Mouse (Mus musculus) embryonic facial prominence, embryonic 11.5 days (tissue): Measurements from ENCODE around the gene Nkd2. TPM values are rescaled to one million over a fixed set of nuclear protein-coding genes. Genes with fewer than 3 reads are reported as not detected.
A peak's percentile ranks its signal among the peaks of the same experiment; 100 is the strongest.

Source experiments
- ATAC-seq: fragments of 200-750 bp; cut with Nextera tagmentation; replicated peaks from 2 replicates; pipeline ENCODE4 v1.8.0; 2017; ENCODE audit warnings: low read depth; ENCODE audit not compliant: insufficient number of reproducible peaks, low FRiP score, low TSS enrichment
- DNase-seq: peaks from one replicate; pipeline ENCODE4 v3.0.0-alpha.2; 2015; ENCODE audit warnings: low spot score
- H3K27ac ChIP-seq: fragments of 300-500 bp; sonication (generic); replicated peaks from 2 replicates; pipeline ENCODE4 v1.5.1; 2014; ENCODE audit warnings: mild to moderate bottlenecking, low read depth, low read length, control low read depth
- H3K27me3 ChIP-seq: fragments of 300-500 bp; sonication (generic); 2 replicates; pipeline ENCODE4 v1.6.1; 2014; ENCODE audit warnings: mild to moderate bottlenecking, low read length, moderate library complexity, mixed read lengths; ENCODE audit not compliant: control insufficient read depth, insufficient read depth
- H3K36me3 ChIP-seq: fragments of 300-500 bp; sonication (generic); replicated peaks from 2 replicates; pipeline ENCODE4 v1.6.1; 2014; ENCODE audit warnings: low read depth, mild to moderate bottlenecking, low read length, moderate library complexity, mixed read lengths; ENCODE audit not compliant: control insufficient read depth, insufficient read depth
- H3K4me1 ChIP-seq: fragments of 300-500 bp; sonication (generic); 2 replicates; pipeline ENCODE4 v1.6.1; 2014; ENCODE audit warnings: low read length, mixed read lengths; ENCODE audit not compliant: control insufficient read depth, insufficient read depth
- H3K4me2 ChIP-seq: fragments of 300-500 bp; sonication (generic); 2 replicates; pipeline ENCODE4 v1.6.1; 2014; ENCODE audit warnings: low read depth, mild to moderate bottlenecking, control low read depth, low read length, moderate library complexity
- H3K4me3 ChIP-seq: fragments of 300-500 bp; sonication (generic); 2 replicates; pipeline ENCODE4 v1.5.1; 2014; ENCODE audit warnings: low read depth, low read length, control low read depth
- H3K9ac ChIP-seq: fragments of 300-500 bp; sonication (generic); replicated peaks from 2 replicates; pipeline ENCODE4 v1.6.1; 2014; ENCODE audit warnings: mild to moderate bottlenecking, control low read depth, low read length
- H3K9me3 ChIP-seq: fragments of 300-500 bp; sonication (generic); replicated peaks from 2 replicates; pipeline ENCODE4 v1.6.1; 2016; ENCODE audit warnings: mild to moderate bottlenecking, low read length, inconsistent platforms, mixed read lengths; ENCODE audit not compliant: control insufficient read depth
- WGBS: fragments of 180-500 bp; shearing (Covaris S2); extraction: QIAGEN DNeasy Blood & Tissue Kit; methylation state at CpG from one replicate; pipeline ENCODE4 v1.1.7; 2014; 5-methylcytosine and 5-hydroxymethylcytosine counted together
- polyA plus RNA-seq: library from polyadenylated mRNA; unstranded; fragments of >200 nt; fragmentation: Nextera tagmentation; extraction: Ambion mirVana; gene quantifications from 2 replicates; pipeline ENCODE4 v1.2.1, GENCODE M21; 2014

The Nkd2 gene
- polyA plus RNA-seq = 20.1 and 20.2 TPM in 2 replicates

- WGBS = under 1% methylated on average over 38 of the region's 38 CpGs
- peak; percentile 77 for ATAC-seq
- peak; percentile 94 for DNase-seq
Observed at GRCm38 (mm10) chr13:73847465-73847836, at the start of gene Nkd2. Gene Nkd2 (minus strand): TSS chr13:73847631.

DNA sequence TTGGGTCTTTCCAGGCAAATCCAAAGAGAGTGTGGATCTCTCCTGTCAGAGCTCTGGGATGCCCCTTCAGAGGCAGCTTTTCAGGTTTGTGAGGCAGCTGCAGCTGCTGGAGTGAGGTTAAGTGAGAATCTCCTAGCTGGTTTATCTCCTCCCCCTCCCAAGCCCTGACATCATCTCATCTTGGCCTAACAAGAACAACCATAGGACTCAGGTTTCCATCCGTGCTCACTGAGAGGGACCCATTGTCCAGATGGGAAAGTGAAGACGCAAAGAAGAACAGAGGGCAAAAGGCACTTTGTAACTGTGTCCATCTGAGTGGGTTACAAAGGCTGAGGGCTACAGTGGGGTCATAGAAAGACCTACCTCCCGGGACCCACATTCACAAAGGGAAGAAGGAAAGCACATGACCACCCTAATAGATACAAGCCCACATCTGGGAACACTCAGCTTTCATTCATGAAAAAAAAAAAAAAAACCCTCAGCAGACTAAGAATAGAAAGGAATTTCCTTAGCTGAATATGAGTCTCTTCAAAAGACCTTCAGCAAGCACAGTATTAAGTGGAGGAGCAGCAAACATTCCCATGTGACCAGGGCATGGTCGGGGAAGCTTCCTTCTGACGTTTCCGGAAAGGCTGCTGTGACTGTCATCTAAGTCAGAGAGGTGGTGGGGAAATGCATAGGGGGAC is 45.2 kb upstream of the Nkd2 start:
- peak; percentile 80 for DNase-seq
- Histone ChIP-seq H3K9me3 (no peaks in the 10 kb centered on the region), H3K27ac (no peak overlapping the region), H3K4me1 (no peaks in the 10 kb centered on the region), H3K9ac (no peak overlapping the region), H3K4me2 (no peak overlapping the region), H3K27me3 (no peaks in the 10 kb centered on the region), H3K36me3 (no peaks in the 10 kb centered on the region), H3K4me3 (no peak overlapping the region)
- peak; percentile 16; the same call in 1 of the 2 replicates for ATAC-seq
- WGBS = 22% methylated on average over 6 of the region's 6 CpGs

More at GRCm38 (mm10) chr13:73847465-73847836, at the start of gene Nkd2:
- Histone ChIP-seq H3K36me3 (no peaks in the 10 kb centered on the region), H3K4me3 (peak within 1 kb of the TSS; percentile 72), H3K27me3 (no peaks in the 10 kb centered on the region), H3K9ac (peak within 1 kb of the TSS; percentile 77), H3K9me3 (no peaks in the 10 kb centered on the region), H3K27ac (no peak within 1 kb of the TSS), H3K4me1 (no peaks in the 10 kb centered on the region), H3K4me2 (peak within 1 kb of the TSS; percentile 92)

- Histone ChIP-seq H3K9me3 (no peaks in the 10 kb centered on the region), H3K27me3 (no peaks in the 10 kb centered on the region), H3K4me2 (no peak overlapping the region), H3K4me3 (no peak overlapping the region), H3K4me1 (no peaks in the 10 kb centered on the region), H3K27ac (peak overlapping the region; percentile 4; the same call in 1 of the 2 replicates), H3K36me3 (no peaks in the 10 kb centered on the region), H3K9ac (no peak overlapping the region)
- WGBS = 25% methylated on average over 4 of the region's 4 CpGs
- peak; percentile 48; the same call in 1 of the 2 replicates for ATAC-seq
- DNase-seq = peak; percentile 82
Observed at GRCm38 (mm10) chr13:73887415-73887874, 40.0 kb upstream of the Nkd2 start.

GRCm38 (mm10) chr13:73886601-73887000 is 39.2 kb upstream of the Nkd2 start:
- Histone ChIP-seq H3K4me1 (no peaks in the 10 kb centered on the region), H3K4me3 (no peak overlapping the region), H3K4me2 (no peak overlapping the region), H3K9me3 (no peaks in the 10 kb centered on the region), H3K27ac (peak overlapping the region; percentile 4), H3K27me3 (no peaks in the 10 kb centered on the region), H3K36me3 (no peaks in the 10 kb centered on the region), H3K9ac (no peak overlapping the region)
- peak; percentile 63 for DNase-seq
- WGBS = 31% methylated on average over 5 of the region's 5 CpGs
- ATAC-seq = peak; percentile 42; the same call in 1 of the 2 replicates

DNA sequence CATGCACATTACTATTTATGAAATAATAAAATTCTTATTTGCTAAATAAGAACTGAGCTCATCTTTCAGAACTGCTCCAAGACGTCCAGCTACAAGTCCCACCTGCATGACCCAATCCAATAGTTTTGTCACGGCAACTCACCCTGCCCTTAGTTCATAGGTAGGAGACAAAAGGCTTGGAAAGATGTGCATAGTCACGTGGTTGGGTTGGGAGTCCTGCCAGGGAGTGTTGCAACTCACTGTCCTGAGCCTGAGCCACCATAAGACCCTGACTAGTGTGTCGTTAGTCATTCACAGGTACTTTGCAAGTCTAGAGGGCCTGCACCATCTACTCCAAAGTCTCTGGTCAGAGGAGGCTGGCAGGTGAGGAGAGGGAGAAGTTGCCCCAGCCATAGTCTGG is 38.6 kb upstream of the Nkd2 start:
- H3K4me3 ChIP-seq = no peak overlapping the region
- no peaks in the 10 kb centered on the region for H3K27me3 ChIP-seq
- H3K4me1 ChIP-seq = no peaks in the 10 kb centered on the region
- no peak overlapping the region for H3K27ac ChIP-seq
- H3K9ac ChIP-seq = no peak overlapping the region
- 64% methylated on average over 4 of the region's 4 CpGs for whole genome bisulfite sequencing
- DNase-seq (no peak), ATAC-seq (no peak; the same call in 1 of the 2 replicates)
- H3K36me3 ChIP-seq = no peaks in the 10 kb centered on the region
- H3K9me3 ChIP-seq = no peaks in the 10 kb centered on the region
- H3K4me2 ChIP-seq = no peak overlapping the region

DNA sequence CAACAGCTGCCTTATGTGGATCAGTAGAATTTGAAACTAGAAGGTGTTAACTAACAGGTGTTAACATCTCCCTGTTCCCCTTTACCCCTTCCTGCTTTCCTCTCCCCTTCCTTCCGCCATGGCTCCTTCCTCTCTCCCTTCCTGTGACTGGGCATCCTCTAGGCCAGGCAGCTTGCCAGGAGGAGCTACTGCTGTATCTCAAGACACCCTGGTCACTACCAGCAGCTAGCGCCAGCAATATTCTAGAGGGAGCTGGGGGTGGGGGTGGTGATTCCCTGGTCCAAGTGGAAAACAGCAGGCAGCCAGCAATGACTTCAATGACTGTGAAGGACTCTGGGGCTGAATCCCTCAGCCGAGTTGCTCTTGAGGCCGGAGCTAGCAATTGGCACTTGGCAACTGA is 38.2 kb upstream of the Nkd2 start:
- no peaks in the 10 kb centered on the region for H3K4me1 ChIP-seq
- no peak overlapping the region for H3K4me2 ChIP-seq
- H3K9ac ChIP-seq = no peak overlapping the region
- no peaks in the 10 kb centered on the region for H3K9me3 ChIP-seq
- no peak for DNase-seq
- H3K27ac ChIP-seq = no peak overlapping the region
- H3K36me3 ChIP-seq = no peaks in the 10 kb centered on the region
- WGBS = 87% methylated on average over 4 of the region's 4 CpGs
- no peak overlapping the region for H3K4me3 ChIP-seq
- no peaks in the 10 kb centered on the region for H3K27me3 ChIP-seq
- no peak for ATAC-seq

- ATAC-seq = no peak
- Histone ChIP-seq H3K36me3 (no peaks in the 10 kb centered on the region), H3K4me3 (no peak overlapping the region), H3K4me2 (no peak overlapping the region), H3K27me3 (no peaks in the 10 kb centered on the region), H3K9me3 (peaks cover 3% of the 10 kb centered on the region), H3K27ac (no peak overlapping the region), H3K9ac (no peak overlapping the region), H3K4me1 (no peaks in the 10 kb centered on the region)
- DNase-seq = no peak
- WGBS = 55% methylated on average over 8 of the region's 8 CpGs
Observed at GRCm38 (mm10) chr13:73881347-73881746, 33.9 kb upstream of the Nkd2 start.

- Histone ChIP-seq H3K4me1 (no peaks in the 10 kb centered on the region), H3K9me3 (peaks cover 3% of the 10 kb centered on the region), H3K9ac (no peak overlapping the region), H3K36me3 (no peaks in the 10 kb centered on the region), H3K27me3 (no peaks in the 10 kb centered on the region), H3K4me3 (no peak overlapping the region), H3K4me2 (no peak overlapping the region), H3K27ac (no peak overlapping the region)
- DNase-seq = no peak
- ATAC-seq = no peak
- WGBS = 88% methylated on average over 5 of the region's 5 CpGs
Observed at GRCm38 (mm10) chr13:73879824-73880223, 32.4 kb upstream of the Nkd2 start.
